ENCODE assay signal across 8 mouse cellular contexts in genomic region chr14:25695059-25695458, GRCm38 (mm10). TPM values are rescaled to one million over a fixed set of nuclear protein-coding genes. Genes with fewer than 3 reads are reported as not detected.
A peak's percentile ranks its signal among the peaks of the same experiment; 100 is the strongest.
DNase-seq lines count a peak whose midpoint lies in the region; ATAC-seq and TF ChIP-seq lines count a peak whose summit lies in the region.

No protein-coding gene starts in this region.

- intact Hi-C loops in heart, postnatal 36 days (cut with DNase I), result loop anchor here (10.0 kb wide), 3 partner anchors 240 to 1190 kb away; partner anchors contain the start of gene Zmiz1

- no peak for DNase-seq in heart, embryonic 10.5 days (ENCODE audit: low spot score)
- DNase-seq in heart, postnatal 36 days, result no peak
- DNase-seq in forebrain, postnatal 0 days, result no peak
- no peak for DNase-seq in liver, postnatal 0 days
- no peak for DNase-seq in layer of hippocampus, adult 18-20 months (ENCODE audit: low spot score in 2 of 2)
- DNase-seq in gastrocnemius, postnatal 4 days (ENCODE audit: low spot score in 2 of 2), result no peak
- no peak for DNase-seq in ovary, postnatal 10 days (ENCODE audit: low spot score)

- no peak for ATAC-seq in forebrain, postnatal 0 days
- peak; percentile 2; the same call in 1 of the 2 replicates for ATAC-seq in liver, postnatal 0 days

- WGBS in heart, embryonic 10.5 days, result 54% methylated on average over 6 of the region's 6 CpGs
- WGBS in forebrain, postnatal 0 days, result 66% methylated on average over 6 of the region's 6 CpGs
- 16% methylated on average over 6 of the region's 6 CpGs for WGBS in liver, postnatal 0 days (ENCODE audit: insufficient replicate concordance)

- peak overlapping the region; percentile 96 for H3K4me2 ChIP-seq in forebrain, postnatal 0 days (ENCODE audit: low read depth)
- peak overlapping the region; percentile 97 for H3K4me2 ChIP-seq in liver, postnatal 0 days (ENCODE audit: low read depth, low read length)

- TF ChIP-seq CTCF in ES-Bruce4 (IDR thresholded peaks at IDR 0.05; ENCODE audit: low read depth, low read length), result no peak
- TF ChIP-seq CTCF in forebrain, postnatal 0 days (IDR thresholded peaks at IDR 0.05; ENCODE audit: low read depth), result no peak
- no peak for TF ChIP-seq CTCF in liver, postnatal 0 days (IDR thresholded peaks at IDR 0.05; ENCODE audit: low read depth)

- peak overlapping the region; percentile 86 for H3K4me3 ChIP-seq in heart, embryonic 10.5 days
- H3K4me3 ChIP-seq in ES-Bruce4 (ENCODE audit: low read depth, low read length), result peak overlapping the region; percentile 80
- peak overlapping the region; percentile 86 for H3K4me3 ChIP-seq in forebrain, postnatal 0 days (ENCODE audit: low read depth, low read length)
- H3K4me3 ChIP-seq in liver, postnatal 0 days (ENCODE audit: low read depth, low read length), result peak overlapping the region; percentile 93

- no peaks in the 10 kb centered on the region for H3K9me3 ChIP-seq in heart, embryonic 10.5 days
- no peaks in the 10 kb centered on the region for H3K9me3 ChIP-seq in ES-Bruce4 (replicated peaks; ENCODE audit: control insufficient read depth, insufficient read depth, low read length, poor library complexity, severe bottlenecking)
- no peaks in the 10 kb centered on the region for H3K9me3 ChIP-seq in forebrain, postnatal 0 days (ENCODE audit: low read length)
- H3K9me3 ChIP-seq in liver, postnatal 0 days (ENCODE audit: low read length), result no peaks in the 10 kb centered on the region

- H3K27ac ChIP-seq in heart, embryonic 10.5 days, result peak overlapping the region; percentile 95; the same call in 1 of the 2 replicates
- H3K27ac ChIP-seq in ES-Bruce4 (ENCODE audit: insufficient read depth, low read length), result no peak overlapping the region
- no peak overlapping the region for H3K27ac ChIP-seq in forebrain, postnatal 0 days (ENCODE audit: low read depth, low read length)
- 0 out of 2 replicates have a peak overlapping the region, but pooled peaks have one; percentile 85 for H3K27ac ChIP-seq in liver, postnatal 0 days (ENCODE audit: low read depth)

- H3K4me1 ChIP-seq in heart, embryonic 10.5 days, result peaks cover 36% of the 10 kb centered on the region
- peaks cover 5% of the 10 kb centered on the region for H3K4me1 ChIP-seq in ES-Bruce4 (ENCODE audit: control insufficient read depth, insufficient read depth, low read length)
- peaks cover 10% of the 10 kb centered on the region for H3K4me1 ChIP-seq in forebrain, postnatal 0 days (ENCODE audit: insufficient read depth)
- H3K4me1 ChIP-seq in liver, postnatal 0 days (ENCODE audit: insufficient read depth), result peaks cover 14% of the 10 kb centered on the region

- peaks cover 48% of the 10 kb centered on the region for H3K36me3 ChIP-seq in heart, embryonic 10.5 days
- H3K36me3 ChIP-seq in ES-Bruce4 (ENCODE audit: control insufficient read depth, insufficient read depth, low read length, poor library complexity, severe bottlenecking), result peaks cover 6% of the 10 kb centered on the region
- H3K36me3 ChIP-seq in forebrain, postnatal 0 days (ENCODE audit: insufficient read depth), result peaks cover 35% of the 10 kb centered on the region
- peaks cover 27% of the 10 kb centered on the region for H3K36me3 ChIP-seq in liver, postnatal 0 days (replicated peaks; ENCODE audit: insufficient read depth, low read length)

- no peak for TF ChIP-seq POLR2A in ES-Bruce4 (IDR thresholded peaks at IDR 0.05; ENCODE audit: insufficient read depth, low read length)

- peak overlapping the region; percentile 65; the same call in 1 of the 2 replicates for H3K9ac ChIP-seq in ES-Bruce4 (ENCODE audit: low read depth, poor library complexity, severe bottlenecking)
- peak overlapping the region; percentile 81; the same call in 1 of the 2 replicates for H3K9ac ChIP-seq in forebrain, postnatal 0 days
- H3K9ac ChIP-seq in liver, postnatal 0 days (replicated peaks), result peak overlapping the region; percentile 85; the same call in 1 of the 2 replicates

- no peak for TF ChIP-seq EP300 in ES-Bruce4 (IDR thresholded peaks at IDR 0.05; ENCODE audit: insufficient read depth, low read depth, low read length)
- peak; percentile 71; the same call in 1 of the 2 replicates for TF ChIP-seq EP300 in liver, postnatal 0 days (IDR thresholded peaks at IDR 0.05; ENCODE audit: low read depth)

- H3K27me3 ChIP-seq in heart, embryonic 10.5 days (ENCODE audit: insufficient read depth, poor library complexity, severe bottlenecking), result no peaks in the 10 kb centered on the region
- H3K27me3 ChIP-seq in ES-Bruce4 (ENCODE audit: control insufficient read depth, insufficient read depth, low read length, poor library complexity, severe bottlenecking), result no peaks in the 10 kb centered on the region
- H3K27me3 ChIP-seq in forebrain, postnatal 0 days (ENCODE audit: insufficient read depth, low read length), result no peaks in the 10 kb centered on the region
- no peaks in the 10 kb centered on the region for H3K27me3 ChIP-seq in liver, postnatal 0 days (ENCODE audit: insufficient read depth, low read length)

RNA-seq across cellular contexts. Expression of gene Ppif, which starts 1.1 kb away (rescaled TPM):
- polyA plus RNA-seq in heart, embryonic 10.5 days (2016; fragmentation: Nextera tagmentation; extraction: Ambion mirVana), result 65.7 and 104 TPM in 2 replicates
- 100 to 1,000 TPM; 294 to 308 TPM for total RNA-seq in heart, postnatal 36 days (2021)
- 41.1 and 42.2 TPM in 2 replicates for polyA plus RNA-seq in ES-Bruce4 (2011; ENCODE audit: insufficient read depth, insufficient read length, low read depth, missing spikeins)
- 33.3 and 39.7 TPM in 2 replicates for total RNA-seq in forebrain, postnatal 0 days (2014; rRNA removed)
- polyA plus RNA-seq in forebrain, postnatal 0 days (2015; fragmentation: Nextera tagmentation; extraction: Ambion mirVana), result 35.0 and 35.3 TPM in 2 replicates
- polyA plus RNA-seq in liver, postnatal 0 days (2015; fragmentation: Nextera tagmentation; extraction: Ambion mirVana), result 36.0 and 38.4 TPM in 2 replicates
- 10 to 100 TPM; 26.8 to 30.1 TPM for total RNA-seq in layer of hippocampus, adult 18-20 months (2021)
- total RNA-seq in gastrocnemius, postnatal 4 days (2021), result 10 to 100 TPM; 27.0 to 31.5 TPM

Comparison
In these comparisons a context has a peak if more than half of its experiments do, and no peak if none do; other contexts are left out.
1. H3K27ac ChIP-seq: peak in heart, embryonic 10.5 days (single experiment) and liver, postnatal 0 days (single experiment); none in ES-Bruce4 (single experiment) and forebrain, postnatal 0 days (single experiment).
2. Peak in every context shown above with its lines, with median percentiles within 50 percentile points of each other: H3K4me3 ChIP-seq and H3K9ac ChIP-seq.